Mouse (Mus musculus): ENCODE data around the gene 1700001L19Rik.

Gene 1700001L19Rik

GRCm38 (mm10) chr13:68603085-68603484, 5.9 kb downstream of the 1700001L19Rik start:
- in situ Hi-C loops (cut with MboI, MseI) = no loop called here

- in situ Hi-C loops (cut with MboI, MseI) = no loop called here
Observed at GRCm38 (mm10) chr13:68605689-68606126, 8.5 kb downstream of the 1700001L19Rik start.

DNA sequence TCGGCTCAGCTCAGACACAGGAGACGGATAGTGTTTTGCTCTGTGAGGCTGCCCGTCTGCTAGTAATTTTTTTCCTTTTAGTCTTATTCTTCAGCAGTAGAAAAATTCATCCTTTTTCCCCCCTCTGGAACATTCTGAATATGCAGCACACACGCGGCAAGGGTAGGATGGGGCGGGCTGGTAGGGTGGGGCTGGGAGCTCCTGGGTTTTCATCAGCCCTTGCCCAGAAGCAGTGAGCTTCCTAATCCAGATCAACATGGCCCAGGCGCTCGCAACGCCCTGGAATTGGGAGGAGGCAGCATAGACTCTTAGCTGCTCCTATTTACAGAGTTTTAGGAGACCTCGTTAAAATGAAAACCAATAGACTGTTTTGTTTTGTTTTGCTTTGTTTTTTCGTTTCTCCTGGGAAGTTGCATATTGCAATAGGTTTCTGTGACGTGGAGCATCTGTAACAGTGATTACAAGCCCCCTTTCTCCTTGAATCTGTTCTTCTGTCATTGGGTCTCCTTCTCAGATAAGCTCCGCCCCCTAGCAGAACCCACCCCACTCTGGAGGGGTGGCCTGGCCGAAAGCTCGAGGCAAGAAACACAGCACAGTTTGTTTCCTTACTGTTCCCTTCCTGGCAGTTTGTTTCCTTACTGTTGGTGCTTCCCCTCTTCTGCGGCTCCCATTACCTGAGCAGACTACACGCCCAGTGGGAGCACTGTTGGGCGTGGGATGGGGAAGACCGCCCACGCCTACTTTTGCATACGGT, 10.6 kb downstream of the 1700001L19Rik start:
- in situ Hi-C loops (cut with MboI, MseI) = no loop called here

GRCm38 (mm10) chr13:68622792-68623191, 25.6 kb downstream of the 1700001L19Rik start:
- in situ Hi-C loops (cut with MboI, MseI) = no loop called here

DNA sequence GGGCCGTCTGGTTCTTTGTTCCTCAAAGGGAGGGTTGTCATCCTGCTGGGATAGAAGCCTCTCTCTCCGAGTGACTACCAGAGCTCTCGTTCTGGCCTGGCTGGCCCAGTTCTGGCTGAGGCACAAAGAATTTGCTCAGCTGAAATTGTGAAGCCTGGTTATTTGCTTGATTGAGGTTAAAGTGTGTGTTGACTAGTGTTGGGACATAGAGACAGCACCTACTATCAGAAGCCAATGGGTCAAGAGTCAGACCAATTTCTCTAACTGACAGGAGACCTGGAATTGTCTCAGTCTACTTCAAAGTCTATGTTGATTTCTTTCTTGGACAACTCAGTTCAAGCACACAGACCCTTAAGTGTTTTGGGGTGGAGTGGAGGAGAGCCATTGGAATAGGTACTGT, 29.8 kb downstream of the 1700001L19Rik start:
- in situ Hi-C loops (cut with MboI, MseI) = no loop called here

DNA sequence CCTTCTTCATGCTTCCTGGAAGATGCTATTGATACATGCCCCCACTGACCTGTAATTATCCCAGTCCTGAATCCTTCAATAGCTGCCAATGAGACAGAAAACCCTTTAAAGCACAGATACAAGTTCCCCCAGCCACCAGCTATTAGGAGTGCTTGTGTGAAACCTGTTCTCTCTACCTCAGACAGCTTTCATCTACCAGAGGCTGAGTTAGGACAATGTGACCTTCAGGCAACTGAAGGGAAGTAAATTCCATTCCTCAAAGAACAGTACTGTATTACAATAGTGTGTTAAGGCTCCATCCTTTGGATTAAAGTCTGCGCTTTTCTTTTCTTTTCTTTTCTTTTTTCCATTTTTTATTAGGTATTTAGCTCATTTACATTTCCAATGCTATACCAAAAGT, 45.6 kb downstream of the 1700001L19Rik start:
- in situ Hi-C loops (cut with MboI, MseI) = loop anchor here (10.0 kb wide), 1 partner anchor 1802 kb away; no protein-coding TSS in a partner anchor
